Mouse (Mus musculus): Measurements from ENCODE around the gene Sorcs3.

Gene Sorcs3

DNA sequence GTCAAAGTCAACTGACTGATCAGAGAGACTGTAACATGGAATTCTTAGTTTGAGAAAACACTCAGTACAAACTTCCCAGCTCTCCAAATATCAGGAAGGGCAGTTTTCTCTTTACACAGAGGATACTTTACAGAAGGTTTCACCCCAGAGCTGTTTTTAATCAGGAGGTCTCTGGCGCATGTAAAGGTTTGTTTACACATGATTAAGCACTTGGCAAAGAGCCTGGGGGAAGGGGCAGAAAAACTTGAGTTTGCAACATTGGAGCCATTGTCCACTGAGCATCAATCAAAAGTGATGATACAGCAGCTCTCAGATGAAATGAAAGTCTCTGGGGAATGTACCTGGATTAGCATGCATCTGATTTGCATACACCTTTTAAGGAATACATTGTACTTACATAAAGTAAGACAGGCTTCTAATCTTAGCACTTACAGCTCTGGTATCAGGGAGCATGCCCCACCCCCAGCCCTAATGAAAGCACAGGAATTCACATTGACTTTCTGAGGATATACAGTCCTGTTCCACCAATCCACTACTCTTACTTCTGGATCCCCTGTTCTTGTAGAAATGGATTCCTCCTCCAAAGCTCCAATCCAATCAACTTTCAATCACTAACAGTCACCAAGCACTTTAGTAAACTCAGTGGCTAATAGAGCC, 500.6 kb downstream of the Sorcs3 start:
- DNase-seq (ENCODE audit: low spot score) = no peak

DNA sequence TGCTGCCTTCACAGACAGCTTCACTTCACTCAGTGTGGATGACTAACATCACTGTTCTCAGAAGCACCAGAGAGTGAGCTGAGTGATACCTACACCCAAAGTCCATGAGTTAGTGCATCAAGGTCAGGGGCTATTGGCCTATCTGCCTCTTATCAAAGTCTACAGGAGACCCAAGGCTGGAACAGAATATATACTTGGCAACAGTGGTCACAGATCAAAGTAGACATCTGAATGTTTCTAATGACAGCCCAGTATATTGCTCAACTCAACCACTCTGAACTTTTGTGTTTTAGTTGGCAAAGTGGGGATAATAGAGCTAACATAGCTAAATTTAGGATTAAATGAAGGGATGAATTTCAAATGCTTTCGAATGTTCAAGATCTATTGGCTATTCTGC, 501.1 kb downstream of the Sorcs3 start:
- DNase-seq (ENCODE audit: low spot score) = no peak

GRCm38 (mm10) chr19:48725851-48726419, 520.1 kb downstream of the Sorcs3 start:
- DNase-seq (ENCODE audit: low spot score) = no peak

- DNase-seq (ENCODE audit: low spot score) = no peak
Measured at GRCm38 (mm10) chr19:48727048-48727447, 521.2 kb downstream of the Sorcs3 start.

- DNase-seq (ENCODE audit: low spot score) = no peak
Measured at GRCm38 (mm10) chr19:48727601-48728000, 521.8 kb downstream of the Sorcs3 start.

- no peak for DNase-seq (ENCODE audit: low spot score)
Measured at GRCm38 (mm10) chr19:48731731-48732130, 525.9 kb downstream of the Sorcs3 start.

DNA sequence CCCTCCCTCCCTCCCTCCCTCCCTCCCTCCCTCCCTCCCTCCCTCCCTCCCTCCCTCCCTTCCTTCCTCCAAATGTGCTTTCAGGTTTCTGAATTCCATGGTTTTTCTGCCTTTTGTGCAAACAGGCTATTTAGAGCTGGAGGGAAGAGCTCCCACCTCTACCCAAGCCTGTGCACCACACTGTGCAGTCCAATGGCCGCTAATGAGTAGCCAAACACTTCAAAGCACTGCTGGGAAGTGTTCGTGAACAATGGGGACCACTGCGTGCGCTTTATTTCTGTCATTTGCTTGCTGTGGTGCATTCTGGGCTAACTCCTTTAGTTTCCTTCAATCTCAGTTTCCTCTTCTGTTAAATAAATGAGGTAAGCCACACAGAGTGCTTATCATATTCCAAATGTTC, 528.5 kb downstream of the Sorcs3 start:
- no peak for DNase-seq (ENCODE audit: low spot score)

GRCm38 (mm10) chr19:48737554-48737953, 531.7 kb downstream of the Sorcs3 start:
- no peak for DNase-seq (ENCODE audit: low spot score)

DNA sequence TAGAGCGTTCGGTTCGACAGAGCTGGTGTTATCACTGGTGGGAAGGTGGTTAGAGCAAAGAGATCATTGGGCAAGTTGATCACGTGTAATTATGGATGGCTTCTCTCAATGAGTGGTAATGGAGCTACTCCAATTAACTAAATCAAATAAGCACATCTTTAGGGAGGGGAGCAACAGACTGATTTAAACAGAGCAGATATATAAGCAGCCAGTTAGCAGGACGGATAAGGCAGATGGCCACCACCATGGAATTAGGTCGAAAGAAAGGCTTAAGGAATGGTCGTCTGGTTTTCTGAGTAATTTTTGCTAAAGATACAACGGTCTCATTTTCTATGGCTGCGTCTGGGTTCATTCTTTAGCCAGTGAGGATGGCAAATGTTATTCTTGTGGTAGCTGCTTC, 549.3 kb downstream of the Sorcs3 start:
- DNase-seq (ENCODE audit: low spot score) = no peak

- DNase-seq (ENCODE audit: low spot score) = no peak
Measured at GRCm38 (mm10) chr19:48756831-48757230, 551.0 kb downstream of the Sorcs3 start.

- DNase-seq (ENCODE audit: low spot score) = no peak
Measured at GRCm38 (mm10) chr19:48766524-48766923, 560.7 kb downstream of the Sorcs3 start.

DNA sequence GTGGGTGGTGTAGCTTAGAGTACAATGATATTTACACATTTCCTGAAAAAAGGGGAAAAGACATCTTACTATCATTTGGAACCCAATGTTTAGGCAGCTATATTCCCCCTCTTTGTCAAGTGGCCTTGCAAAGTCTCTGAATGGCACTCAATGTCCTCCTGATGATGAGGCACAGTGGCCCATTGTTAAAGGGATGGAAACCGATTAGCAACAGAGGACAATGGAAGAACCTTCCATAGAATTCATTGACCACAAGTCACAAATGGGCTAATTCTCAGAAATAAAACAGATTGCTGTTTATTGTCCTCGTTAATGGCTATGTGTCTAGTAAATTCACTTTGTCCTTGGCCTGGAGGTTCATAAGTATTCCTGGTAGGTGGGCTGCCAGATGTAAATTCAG, 565.7 kb downstream of the Sorcs3 start:
- DNase-seq (ENCODE audit: low spot score) = no peak

DNA sequence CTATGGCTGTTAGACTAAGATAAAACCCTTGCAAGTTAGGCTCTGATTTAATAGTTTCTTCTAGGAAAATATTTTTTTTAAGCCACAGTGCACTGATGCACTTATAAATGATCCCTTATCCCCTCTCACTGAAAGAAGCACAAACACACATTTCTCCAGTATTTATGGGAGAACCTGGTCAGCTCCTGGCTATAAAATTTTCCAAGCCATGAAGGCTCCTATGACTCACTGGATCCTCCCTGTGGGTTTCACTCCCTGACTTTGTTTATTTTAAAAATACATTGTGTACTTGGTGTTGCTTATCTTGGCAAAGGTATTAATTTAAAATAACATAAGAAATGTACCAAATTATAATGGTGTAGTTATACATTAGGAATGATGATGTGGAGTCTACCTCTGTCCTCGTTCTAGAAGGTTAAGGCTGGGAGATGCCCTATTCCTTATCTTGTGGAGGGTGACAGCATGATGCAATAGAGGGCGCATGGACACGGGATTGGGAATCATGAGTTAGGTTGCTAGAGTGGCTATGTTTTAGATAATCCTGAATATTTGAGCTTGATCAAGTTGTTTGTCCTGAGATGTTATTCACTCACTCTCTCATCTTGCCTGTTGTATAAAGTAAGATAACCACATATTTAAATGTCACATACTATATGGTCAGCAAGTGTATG, 573.4 kb downstream of the Sorcs3 start:
- no peak for DNase-seq (ENCODE audit: low spot score)

DNA sequence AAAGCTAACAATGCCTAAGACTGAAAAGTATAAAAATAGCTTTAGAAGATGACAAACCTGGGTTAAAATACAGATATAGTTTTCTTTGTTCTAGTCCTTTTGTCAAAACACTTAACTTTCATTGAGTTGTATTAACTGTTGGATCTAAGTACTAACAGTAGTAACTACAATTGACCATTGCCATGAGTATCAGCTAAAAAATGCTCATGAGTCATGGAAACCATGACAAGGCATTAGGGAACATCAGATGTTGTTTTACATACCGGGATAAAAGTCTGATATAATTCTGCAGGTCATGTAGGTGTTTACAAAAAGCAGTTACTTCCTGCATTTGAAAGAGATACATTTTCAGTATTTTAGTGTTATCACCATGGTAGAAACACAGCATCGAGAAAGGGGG, 575.0 kb downstream of the Sorcs3 start:
- no peak for DNase-seq (ENCODE audit: low spot score)

- no peak for DNase-seq (ENCODE audit: low spot score)
Measured at GRCm38 (mm10) chr19:48782024-48782721, 576.3 kb downstream of the Sorcs3 start.

DNA sequence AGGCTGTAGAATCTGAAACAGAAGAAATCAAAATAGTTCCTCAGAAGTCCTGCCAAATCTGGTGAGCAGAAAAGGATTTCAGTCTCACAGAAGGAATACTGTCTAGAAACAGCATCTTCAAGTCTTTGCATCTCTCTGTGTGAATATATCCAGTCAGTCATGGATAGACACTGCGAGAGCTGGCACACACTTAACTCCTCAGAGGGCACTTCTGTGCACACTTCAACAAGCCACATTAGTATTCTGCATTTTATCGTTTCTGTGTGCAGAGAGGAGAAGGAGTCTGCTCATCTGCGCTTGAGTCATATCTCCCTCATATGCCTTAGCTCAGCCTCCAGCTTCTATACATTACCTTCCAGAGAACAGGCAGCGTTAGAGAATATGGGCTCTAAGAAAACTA, 581.4 kb downstream of the Sorcs3 start:
- DNase-seq (ENCODE audit: low spot score) = no peak

- DNase-seq (ENCODE audit: low spot score) = no peak
Measured at GRCm38 (mm10) chr19:48804546-48804945, 598.7 kb downstream of the Sorcs3 start.

DNA sequence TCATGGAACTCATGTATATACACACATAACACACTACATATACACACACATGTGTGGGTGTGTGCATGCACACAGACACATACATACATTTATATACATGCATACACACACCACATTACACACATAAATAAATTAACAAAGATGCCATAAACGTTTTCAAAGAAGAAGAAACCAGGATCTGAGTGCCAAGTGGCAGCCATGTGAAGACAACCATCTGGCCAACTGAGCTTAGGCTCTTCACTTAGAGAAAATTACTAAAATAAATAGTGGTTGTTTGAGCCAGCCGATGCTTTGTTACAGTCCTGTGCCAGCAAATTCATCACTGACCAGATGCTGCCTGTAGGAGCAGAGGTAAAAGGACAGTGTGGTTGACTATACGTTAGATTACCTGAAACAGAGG, 605.7 kb downstream of the Sorcs3 start:
- DNase-seq (ENCODE audit: low spot score) = no peak

DNA sequence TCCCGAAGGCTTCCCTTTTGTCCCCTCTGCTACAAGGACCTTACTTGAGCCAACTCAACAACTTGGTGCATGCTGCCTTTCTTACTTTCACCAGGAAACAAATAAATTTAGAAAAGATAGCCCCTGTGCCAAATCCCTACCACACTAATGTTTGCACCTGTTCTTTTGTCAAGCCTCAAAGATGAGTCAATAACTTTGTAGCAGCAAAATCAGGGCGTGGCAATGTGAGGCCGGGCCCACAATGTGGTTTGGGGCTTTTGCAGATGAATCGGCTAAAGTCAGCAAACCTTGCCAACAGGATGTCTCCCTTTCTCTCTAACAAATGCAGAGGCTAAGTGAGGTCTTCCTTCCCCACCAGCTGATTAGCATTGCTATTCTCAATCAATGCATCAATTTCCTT, 608.0 kb downstream of the Sorcs3 start:
- DNase-seq (ENCODE audit: low spot score) = no peak

GRCm38 (mm10) chr19:48815064-48815463, 609.2 kb downstream of the Sorcs3 start:
- no peak for DNase-seq (ENCODE audit: low spot score)

DNA sequence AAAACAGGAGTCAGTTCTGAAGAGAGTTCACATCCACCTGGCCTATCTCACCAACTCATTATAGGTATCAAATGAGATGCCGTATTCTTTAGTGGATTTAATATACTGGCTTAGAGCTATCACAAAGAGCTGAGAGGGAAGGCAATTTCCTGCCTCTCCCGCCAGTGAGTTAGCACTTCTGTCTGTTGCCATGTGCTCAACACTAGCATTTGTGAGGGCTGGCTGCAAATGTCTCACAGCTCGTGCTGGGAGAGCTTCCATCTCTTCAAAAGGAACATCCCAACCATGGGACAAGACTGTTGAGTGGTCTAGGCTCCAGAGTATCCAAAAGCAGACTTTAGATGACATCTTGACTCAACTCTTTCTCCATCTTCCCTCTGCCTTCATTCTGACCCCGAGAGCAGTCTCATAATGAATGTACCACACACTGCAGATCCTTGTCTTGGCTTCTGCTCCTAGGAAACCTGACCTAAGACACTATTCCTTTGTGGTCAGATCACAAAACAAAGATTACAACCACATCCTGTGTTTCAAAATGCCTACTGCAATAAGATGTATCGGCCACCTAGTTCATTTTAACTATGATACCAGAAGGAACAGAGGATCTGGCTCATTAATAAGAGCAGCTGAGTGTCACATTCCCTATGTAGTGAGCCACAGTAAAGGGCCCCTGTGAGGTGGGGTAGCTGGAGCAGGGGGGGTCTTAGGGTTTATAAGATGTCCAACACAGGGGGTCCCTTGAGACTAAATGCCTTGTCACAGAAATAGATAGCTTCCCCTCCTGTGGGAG, 614.9 kb downstream of the Sorcs3 start:
- no peak for DNase-seq (ENCODE audit: low spot score)

DNA sequence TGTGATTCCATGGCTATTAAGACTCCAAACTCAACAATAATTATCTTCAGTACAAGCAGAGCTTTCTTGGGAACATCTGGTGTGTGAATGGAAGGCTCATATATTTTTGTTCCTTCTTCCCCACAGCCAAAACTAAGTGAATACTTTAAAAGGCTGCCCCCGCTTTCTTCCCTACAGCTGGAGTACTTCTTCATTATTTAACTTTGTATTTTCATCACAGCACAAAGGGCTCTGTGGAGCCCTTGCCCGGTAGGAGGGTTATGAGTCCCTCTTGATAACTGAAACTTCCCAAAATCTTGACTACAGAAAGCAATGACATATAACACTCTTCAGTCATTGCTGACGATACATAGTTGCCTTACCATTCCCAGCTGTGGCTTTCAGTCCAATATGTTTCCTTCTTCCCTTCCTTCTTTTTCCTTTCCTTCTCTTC, 615.5 kb downstream of the Sorcs3 start:
- DNase-seq (ENCODE audit: low spot score) = no peak
